Mouse (Mus musculus): ENCODE measurements at regions not wholly inside any gene's neighbourhood (a gene's known extent, or its start where the extent isn't known, plus 50 kb on each side); places are given as distances from the start of the nearest gene placed in this dataset.

- TF ChIP-seq CTCF (IDR thresholded peaks at IDR 0.05; ENCODE audit: low read depth): no peak
- H3K27ac ChIP-seq: no peak overlapping the region
- no peak overlapping the region for H3K4me2 ChIP-seq (ENCODE audit: low read depth, low read length)
- no peaks in the 10 kb centered on the region for H3K9me3 ChIP-seq (ENCODE audit: low read length)
- 28% methylated on average over 5 of the region's 5 CpGs for WGBS
- no peak overlapping the region for H3K9ac ChIP-seq (replicated peaks; ENCODE audit: low read length)
- ATAC-seq (0 out of 2 replicates have a peak, but pooled peaks have one; percentile 40), DNase-seq (ENCODE audit: low spot score) (peak; percentile 72)
- H3K4me3 ChIP-seq (ENCODE audit: low read length): no peak overlapping the region
- H3K4me1 ChIP-seq (ENCODE audit: insufficient read depth, low read length): no peaks in the 10 kb centered on the region
- no peaks in the 10 kb centered on the region for H3K27me3 ChIP-seq (ENCODE audit: insufficient read depth, low read length)
- H3K36me3 ChIP-seq (ENCODE audit: insufficient read depth, low read length): no peaks in the 10 kb centered on the region
Observed at GRCm38 (mm10) chr2:106580663-106581062, 112.4 kb upstream of the Mpped2 start.

DNA sequence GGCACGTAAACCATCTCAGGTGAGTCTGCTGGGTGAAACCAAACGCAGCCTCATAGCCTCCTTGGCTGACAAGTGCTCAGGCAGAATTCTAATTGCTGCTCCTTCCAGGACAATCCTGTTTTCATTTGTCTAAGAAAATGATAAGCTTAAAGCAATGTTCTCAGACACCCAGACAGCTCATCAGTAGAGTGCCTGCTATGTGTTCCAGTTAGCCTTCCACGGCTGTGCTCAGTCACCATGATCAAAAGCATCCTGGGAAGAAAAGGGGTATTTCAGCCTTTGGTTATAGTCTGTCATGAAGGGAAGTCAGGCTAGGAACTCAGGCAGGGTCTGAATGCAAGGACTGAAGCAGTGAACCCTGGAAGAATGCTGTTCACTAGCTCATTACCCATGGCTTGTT is 71.8 kb upstream of the Mpped2 start:
- Histone ChIP-seq H3K9me3 (ENCODE audit: low read length) (no peaks in the 10 kb centered on the region), H3K36me3 (ENCODE audit: insufficient read depth, low read length) (no peaks in the 10 kb centered on the region), H3K4me3 (ENCODE audit: low read length) (no peak overlapping the region), H3K27me3 (ENCODE audit: insufficient read depth, low read length) (no peaks in the 10 kb centered on the region), H3K4me2 (ENCODE audit: low read depth, low read length) (no peak overlapping the region), H3K4me1 (ENCODE audit: insufficient read depth, low read length) (no peaks in the 10 kb centered on the region), H3K9ac (replicated peaks; ENCODE audit: low read length) (no peak overlapping the region), H3K27ac (no peak overlapping the region)
- DNase-seq (ENCODE audit: low spot score): no peak
- no peak for TF ChIP-seq CTCF (IDR thresholded peaks at IDR 0.05; ENCODE audit: low read depth)
- 67% methylated on average over 3 of the region's 3 CpGs for WGBS
- ATAC-seq: no peak

GRCm38 (mm10) chr2:106622326-106622725 is 70.7 kb upstream of the Mpped2 start:
- no peaks in the 10 kb centered on the region for H3K27me3 ChIP-seq (ENCODE audit: insufficient read depth, low read length)
- no peaks in the 10 kb centered on the region for H3K36me3 ChIP-seq (ENCODE audit: insufficient read depth, low read length)
- no peaks in the 10 kb centered on the region for H3K9me3 ChIP-seq (ENCODE audit: low read length)
- DNase-seq (ENCODE audit: low spot score): peak; percentile 14
- ATAC-seq: no peak
- no peak overlapping the region for H3K27ac ChIP-seq
- no peak for TF ChIP-seq CTCF (IDR thresholded peaks at IDR 0.05; ENCODE audit: low read depth)
- 73% methylated on average over 5 of the region's 5 CpGs for WGBS
- no peak overlapping the region for H3K4me3 ChIP-seq (ENCODE audit: low read length)
- H3K9ac ChIP-seq (replicated peaks; ENCODE audit: low read length): no peak overlapping the region
- no peak overlapping the region for H3K4me2 ChIP-seq (ENCODE audit: low read depth, low read length)
- no peaks in the 10 kb centered on the region for H3K4me1 ChIP-seq (ENCODE audit: insufficient read depth, low read length)

- Histone ChIP-seq H3K9me3 (ENCODE audit: low read length) (no peaks in the 10 kb centered on the region), H3K27me3 (ENCODE audit: insufficient read depth, low read length) (no peaks in the 10 kb centered on the region), H3K9ac (replicated peaks; ENCODE audit: low read length) (no peak overlapping the region), H3K4me1 (ENCODE audit: insufficient read depth, low read length) (no peaks in the 10 kb centered on the region), H3K36me3 (ENCODE audit: insufficient read depth, low read length) (no peaks in the 10 kb centered on the region), H3K4me3 (ENCODE audit: low read length) (no peak overlapping the region), H3K27ac (no peak overlapping the region), H3K4me2 (ENCODE audit: low read depth, low read length) (no peak overlapping the region)
- 65% methylated on average over 2 of the region's 2 CpGs for WGBS
- ATAC-seq: no peak
- no peak for DNase-seq (ENCODE audit: low spot score)
- no peak for TF ChIP-seq CTCF (IDR thresholded peaks at IDR 0.05; ENCODE audit: low read depth)
Observed at GRCm38 (mm10) chr2:106623680-106624079, 69.4 kb upstream of the Mpped2 start.

- H3K27ac ChIP-seq: no peak overlapping the region
- H3K4me3 ChIP-seq (ENCODE audit: low read length): no peak overlapping the region
- no peak for DNase-seq (ENCODE audit: low spot score)
- ATAC-seq: no peak
- TF ChIP-seq CTCF (IDR thresholded peaks at IDR 0.05; ENCODE audit: low read depth): no peak
- 88% methylated on average over 8 of the region's 8 CpGs for WGBS
- no peak overlapping the region for H3K4me2 ChIP-seq (ENCODE audit: low read depth, low read length)
- H3K36me3 ChIP-seq (ENCODE audit: insufficient read depth, low read length): no peaks in the 10 kb centered on the region
- no peaks in the 10 kb centered on the region for H3K27me3 ChIP-seq (ENCODE audit: insufficient read depth, low read length)
- no peaks in the 10 kb centered on the region for H3K4me1 ChIP-seq (ENCODE audit: insufficient read depth, low read length)
- H3K9me3 ChIP-seq (ENCODE audit: low read length): no peaks in the 10 kb centered on the region
- no peak overlapping the region for H3K9ac ChIP-seq (replicated peaks; ENCODE audit: low read length)
Observed at GRCm38 (mm10) chr2:106631986-106632385, 61.1 kb upstream of the Mpped2 start.

All from hindbrain, postnatal 0 days (tissue).